Mouse (Mus musculus): ENCODE data around the gene Hrh1.

GRCm38 (mm10) chr6:114456255-114457042 lies 58.7 kb downstream of the Hrh1 start:
- TF ChIP-seq CTCF (IDR thresholded peaks at IDR 0.05; ENCODE audit: control insufficient read depth, insufficient read depth, insufficient read length) (no peak), USF1 (IDR thresholded peaks at IDR 0.05; ENCODE audit: low read depth) (no peak), MAX (IDR thresholded peaks at IDR 0.05) (no peak), MYOD1 (IDR thresholded peaks at IDR 0.05; ENCODE audit: control insufficient read depth, insufficient read length, low read depth) (no peak), FOSL1 (IDR thresholded peaks at IDR 0.05; ENCODE audit: insufficient read depth, low read length, poor library complexity, severe bottlenecking) (no peak), CEBPB (IDR thresholded peaks at IDR 0.05; ENCODE audit: low read depth) (no peak), MYOG (IDR thresholded peaks at IDR 0.05; ENCODE audit: control insufficient read depth, extremely low read depth, insufficient read length) (no peak)

Measured in C2C12 (cell line).